14 mouse cellular contexts compared by ENCODE assay signal in genomic region chr14:17900414-17900795, GRCm38 (mm10).
DNase-seq lines count a peak whose midpoint lies in the region; ATAC-seq and TF ChIP-seq lines count a peak whose summit lies in the region.
"Had no signal": no experiment of that assay in that cellular context is flagged by ENCODE, and none has a peak within 500 bp of the region (broad histone marks: within the 10 kb centered on the region; RNA-seq: fewer than 3 reads in every experiment).

No protein-coding gene starts in this region.

- no peaks in the 10 kb centered on the region for H3K9me3 ChIP-seq in hindbrain, embryonic 14.5 days (ENCODE audit: control insufficient read depth, low read length)
- H3K9me3 ChIP-seq: liver, embryonic 15.5 days had no signal

- peak; percentile 45 to 76 for DNase-seq in layer of hippocampus, postnatal 14 days (ENCODE audit: low spot score in 2 of 2)
- DNase-seq in layer of hippocampus, postnatal 25 days (ENCODE audit: extremely low spot score in 1 of 2, low spot score in 1 of 2): no peak
- DNase-seq in cerebellum, postnatal 14 days: peak; percentile 74 to 79
- DNase-seq in hindbrain, embryonic 14.5 days (ENCODE audit: low spot score): no peak
- DNase-seq in left cerebral cortex, adult 11 months (ENCODE audit: low spot score): no peak
- no peak for DNase-seq in adrenal gland, adult 8-10 months
- DNase-seq in heart, adult 2 months: no peak
- DNase-seq: heart, adult 18-20 months; heart, postnatal 14 days; retina, postnatal 1 day had no signal

- H3K4me2 ChIP-seq in hindbrain, embryonic 14.5 days (replicated peaks): no peak overlapping the region
- H3K4me2 ChIP-seq: liver, embryonic 15.5 days had no signal

- H3K27ac ChIP-seq in brown adipose tissue, adult 24 weeks (replicated peaks; ENCODE audit: low read depth, low read length): peak overlapping the region; percentile 23; the same call in 1 of the 2 replicates
- no peak overlapping the region for H3K27ac ChIP-seq in hindbrain, embryonic 14.5 days
- H3K27ac ChIP-seq in heart, adult 2 months: no peak overlapping the region
- H3K27ac ChIP-seq: liver, embryonic 15.5 days; macrophage had no signal

- H3K27me3 ChIP-seq in hindbrain, embryonic 14.5 days (ENCODE audit: control insufficient read depth, insufficient read depth, low read length): no peaks in the 10 kb centered on the region
- no peaks in the 10 kb centered on the region for H3K27me3 ChIP-seq in heart, adult 2 months (ENCODE audit: control insufficient read depth, insufficient read depth, low read length)
- H3K27me3 ChIP-seq: liver, embryonic 15.5 days had no signal

- no peak for TF ChIP-seq EP300 in heart, adult 2 months (IDR thresholded peaks at IDR 0.05; ENCODE audit: insufficient read depth, low read depth, low read length)

- intact Hi-C loops in heart, adult 2 months (cut with DNase I): loop anchor here (10.0 kb wide), 1 partner anchor 156 kb away; no protein-coding TSS in a partner anchor

- ATAC-seq in hindbrain, embryonic 14.5 days (ENCODE audit: low FRiP score): 0 out of 2 replicates have a peak, but pooled peaks have one; percentile 53
- ATAC-seq: intestine, postnatal 0 days had no signal

- TF ChIP-seq CTCF in heart, adult 2 months (IDR thresholded peaks at IDR 0.05): no peak

- no peak overlapping the region for H3K4me3 ChIP-seq in brown adipose tissue, adult 24 weeks (ENCODE audit: insufficient read depth, low read depth, low read length)
- no peak overlapping the region for H3K4me3 ChIP-seq in hindbrain, embryonic 14.5 days (replicated peaks; ENCODE audit: low read length)
- no peak overlapping the region for H3K4me3 ChIP-seq in heart, adult 2 months
- H3K4me3 ChIP-seq: liver, embryonic 15.5 days had no signal

- no peak overlapping the region for H3K9ac ChIP-seq in hindbrain, embryonic 14.5 days
- no peak overlapping the region for H3K9ac ChIP-seq in heart, adult 2 months (ENCODE audit: low read depth, low read length)
- H3K9ac ChIP-seq: liver, embryonic 15.5 days had no signal

- no peaks in the 10 kb centered on the region for H3K36me3 ChIP-seq in hindbrain, embryonic 14.5 days (replicated peaks; ENCODE audit: control insufficient read depth, insufficient read depth)
- H3K36me3 ChIP-seq in heart, adult 2 months (ENCODE audit: control insufficient read depth, insufficient read depth, low read length): no peaks in the 10 kb centered on the region
- H3K36me3 ChIP-seq: liver, embryonic 15.5 days had no signal

- peaks cover 12% of the 10 kb centered on the region for H3K4me1 ChIP-seq in brown adipose tissue, adult 24 weeks (ENCODE audit: control insufficient read depth, insufficient read depth, insufficient read length, low read length)
- no peaks in the 10 kb centered on the region for H3K4me1 ChIP-seq in hindbrain, embryonic 14.5 days (replicated peaks; ENCODE audit: control insufficient read depth, insufficient read depth, low read length)
- peaks cover 7% of the 10 kb centered on the region; the same call in 1 of the 2 replicates for H3K4me1 ChIP-seq in heart, adult 2 months (ENCODE audit: control insufficient read depth, insufficient read depth, low read length)
- H3K4me1 ChIP-seq: liver, embryonic 15.5 days had no signal

- no peak for TF ChIP-seq POLR2A in heart, adult 2 months (IDR thresholded peaks at IDR 0.05; ENCODE audit: insufficient read depth, low read depth, low read length)

- no peaks in the 10 kb centered on the region for H3K79me2 ChIP-seq in heart, adult 2 months (replicated peaks; ENCODE audit: control insufficient read depth, insufficient read depth, low read length)

- 29% methylated on average over 3 of the region's 3 CpGs for WGBS in hindbrain, embryonic 14.5 days
- WGBS in heart, adult 2 months: 82% methylated on average over 3 of the region's 3 CpGs

Comparison
In these comparisons a context has a peak if more than half of its experiments do, and no peak if none do; other contexts are left out.
1. DNase-seq: peak in layer of hippocampus, postnatal 14 days (2 of 2) and cerebellum, postnatal 14 days (2 of 2); none in layer of hippocampus, postnatal 25 days (0 of 2), hindbrain, embryonic 14.5 days (single experiment), left cerebral cortex, adult 11 months (single experiment), adrenal gland, adult 8-10 months (single experiment) and heart, adult 2 months (0 of 2).